Mouse (Mus musculus) midbrain, postnatal 0 days (tissue): ENCODE results near the gene Slc9b1. TPM values are rescaled to one million over a fixed set of nuclear protein-coding genes. Genes with fewer than 3 reads are reported as not detected.

Experiments
- ATAC-seq: fragments of 200-750 bp; cut with Nextera tagmentation; 2 replicates; pipeline ENCODE4 v1.8.0; 2017; ENCODE audit warnings: moderate number of reproducible peaks, mild to moderate bottlenecking, moderate TSS enrichment, moderate library complexity; ENCODE audit not compliant: low FRiP score
- DNase-seq: peaks from one replicate; pipeline ENCODE4 v3.0.0-alpha.2; 2015; ENCODE audit warnings: low spot score
- H3K27ac ChIP-seq: fragments of 300-500 bp; sonication (generic); 2 replicates; pipeline ENCODE4 v1.5.1; 2014; ENCODE audit warnings: low read depth, mild to moderate bottlenecking, low read length, mixed read lengths
- H3K27me3 ChIP-seq: fragments of 300-500 bp; sonication (generic); 2 replicates; pipeline ENCODE4 v1.6.1; 2014; ENCODE audit warnings: low read length, control low read depth, mixed read lengths; ENCODE audit not compliant: insufficient read depth
- H3K36me3 ChIP-seq: fragments of 300-500 bp; sonication (generic); 2 replicates; pipeline ENCODE4 v1.6.1; 2014; ENCODE audit warnings: low read length, control low read depth, mixed read lengths; ENCODE audit not compliant: insufficient read depth
- H3K4me1 ChIP-seq: fragments of 300-500 bp; sonication (generic); 2 replicates; pipeline ENCODE4 v1.6.1; 2014; ENCODE audit warnings: mild to moderate bottlenecking, control low read depth, antibody characterized with exemption, low read length, mixed read lengths; ENCODE audit not compliant: insufficient read depth
- H3K4me2 ChIP-seq: fragments of 300-500 bp; sonication (generic); 2 replicates; pipeline ENCODE4 v1.6.1; 2014; ENCODE audit warnings: low read depth, mild to moderate bottlenecking, low read length, mixed read lengths; ENCODE audit not compliant: poor library complexity, severe bottlenecking
- H3K4me3 ChIP-seq: fragments of 300-500 bp; sonication (generic); 2 replicates; pipeline ENCODE4 v1.5.1; 2014; ENCODE audit warnings: low read depth, mild to moderate bottlenecking, low read length, moderate library complexity
- H3K9ac ChIP-seq: fragments of 300-500 bp; sonication (generic); replicated peaks from 2 replicates; pipeline ENCODE4 v1.6.1; 2014; ENCODE audit warnings: mild to moderate bottlenecking, low read length, moderate library complexity, mixed read lengths; ENCODE audit not compliant: poor library complexity, severe bottlenecking
- H3K9me3 ChIP-seq: fragments of 300-500 bp; sonication (generic); 2 replicates; pipeline ENCODE4 v1.6.1; 2016; ENCODE audit warnings: low read length, control low read depth
- CTCF ChIP-seq: IDR thresholded peaks from 2 replicates; pipeline ENCODE4 v1.5.1; 2016; ENCODE audit warnings: antibody characterized with exemption, mild to moderate bottlenecking
- WGBS: fragments of 180-500 bp; shearing (Covaris S2); extraction: QIAGEN DNeasy Blood & Tissue Kit; methylation state at CpG from one replicate; pipeline ENCODE4 v1.1.7; 2014; 5-methylcytosine and 5-hydroxymethylcytosine counted together
- polyA plus RNA-seq: library from polyadenylated mRNA; unstranded; fragments of >200 nt; fragmentation: Nextera tagmentation; extraction: Ambion mirVana; gene quantifications from 2 replicates; pipeline ENCODE4 v1.2.1, GENCODE M21; 2015
- total RNA-seq: library from RNA; depleted of rRNA; stranded (reverse); fragments of >200 nt; gene quantifications from 2 replicates; pipeline ENCODE4 v1.2.3, GENCODE M21; 2014; rRNA removed

The Slc9b1 gene
- not detected in 2 replicates for total RNA-seq
- polyA plus RNA-seq = not detected in 2 replicates

DNA sequence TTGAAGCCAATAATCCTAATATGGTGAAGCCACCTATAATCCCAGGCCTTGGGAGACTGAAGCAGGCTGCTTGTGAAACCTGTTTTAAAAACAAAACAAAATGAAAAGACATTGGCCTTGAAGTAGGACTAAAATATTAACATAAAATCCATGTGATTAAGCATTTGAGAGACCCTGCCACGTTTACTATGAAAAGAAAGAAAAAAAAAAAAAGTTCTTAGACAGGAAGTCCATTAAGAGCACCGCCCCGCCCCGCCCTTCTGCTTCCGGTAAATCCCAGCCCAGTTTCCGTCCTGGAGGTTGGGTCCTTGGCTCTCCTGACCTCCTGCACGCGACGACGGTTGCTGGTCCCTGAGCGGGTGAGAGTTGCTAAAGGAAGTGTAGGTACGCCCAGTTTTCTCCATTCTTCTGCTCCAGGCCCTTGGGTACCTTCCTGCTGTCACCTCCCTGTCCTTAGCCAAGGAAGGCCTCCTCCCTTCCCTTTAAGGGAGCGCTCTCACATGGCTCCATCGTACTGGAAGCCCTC is at the start of gene Slc9b1:
TSS of gene Slc9b1 (plus strand) at position 291 of the 526 bp plus-strand sequence.
- Histone ChIP-seq H3K36me3 (no peaks in the 10 kb centered on the region), H3K9me3 (no peaks in the 10 kb centered on the region), H3K4me3 (no peak within 1 kb of the TSS), H3K4me1 (no peaks in the 10 kb centered on the region), H3K27ac (no peak within 1 kb of the TSS), H3K4me2 (no peak within 1 kb of the TSS), H3K9ac (no peak within 1 kb of the TSS), H3K27me3 (no peaks in the 10 kb centered on the region)
- no peak for ATAC-seq
- no peak for DNase-seq
- no peak for TF ChIP-seq CTCF
- WGBS = 80% methylated on average over 14 of the region's 14 CpGs

DNA sequence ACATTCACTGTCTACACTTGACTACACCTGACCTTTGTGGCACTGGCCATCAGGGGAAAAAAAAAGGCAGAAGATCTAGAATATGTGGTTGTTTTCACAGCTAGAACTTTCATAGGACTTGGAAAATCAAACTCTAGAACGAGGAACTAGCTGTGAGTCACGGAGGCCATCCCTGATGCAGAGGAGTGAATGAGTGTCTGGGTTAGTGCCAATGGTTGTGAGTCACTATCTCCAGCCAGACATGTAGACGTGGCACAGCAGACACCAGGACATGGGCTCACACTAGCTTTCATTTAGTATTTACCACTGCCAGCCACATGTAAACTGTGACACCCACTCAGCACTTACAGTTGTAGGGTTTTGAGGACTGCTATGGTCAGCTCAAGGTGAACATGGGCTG is 49.3 kb upstream of the Slc9b1 start:
- Histone ChIP-seq H3K27ac (no peak overlapping the region), H3K4me3 (no peak overlapping the region), H3K36me3 (no peaks in the 10 kb centered on the region), H3K4me1 (no peaks in the 10 kb centered on the region), H3K9ac (no peak overlapping the region), H3K27me3 (no peaks in the 10 kb centered on the region), H3K4me2 (no peak overlapping the region), H3K9me3 (no peaks in the 10 kb centered on the region)
- WGBS = 92% methylated on average over 3 of the region's 3 CpGs
- ATAC-seq (no peak), DNase-seq (no peak)
- no peak for TF ChIP-seq CTCF

DNA sequence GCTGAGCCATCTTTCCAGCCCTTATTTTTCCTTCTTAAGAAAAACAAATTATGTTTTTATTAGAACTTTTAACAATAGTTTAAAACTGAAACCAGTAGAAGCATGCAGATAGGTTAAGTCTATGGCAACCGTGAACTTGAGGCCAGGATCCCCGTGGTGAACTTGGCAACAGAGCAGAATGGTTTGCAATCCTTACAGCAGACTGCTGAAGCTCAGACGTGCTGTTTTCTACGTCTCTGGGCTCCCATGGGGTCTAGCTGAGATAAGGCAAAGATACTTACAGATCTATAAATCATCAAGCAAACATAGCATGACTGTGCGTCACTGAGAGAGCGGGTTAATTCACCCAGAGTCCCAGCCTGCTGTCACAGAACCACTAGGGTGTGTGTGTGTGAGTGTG is 47.7 kb upstream of the Slc9b1 start:
- Histone ChIP-seq H3K4me3 (no peak overlapping the region), H3K4me2 (no peak overlapping the region), H3K9me3 (no peaks in the 10 kb centered on the region), H3K36me3 (no peaks in the 10 kb centered on the region), H3K4me1 (no peaks in the 10 kb centered on the region), H3K27me3 (no peaks in the 10 kb centered on the region), H3K9ac (no peak overlapping the region), H3K27ac (no peak overlapping the region)
- no peak for TF ChIP-seq CTCF
- 56% methylated on average over 6 of the region's 6 CpGs for whole genome bisulfite sequencing
- DNase-seq = peak; percentile 12
- ATAC-seq = no peak

DNA sequence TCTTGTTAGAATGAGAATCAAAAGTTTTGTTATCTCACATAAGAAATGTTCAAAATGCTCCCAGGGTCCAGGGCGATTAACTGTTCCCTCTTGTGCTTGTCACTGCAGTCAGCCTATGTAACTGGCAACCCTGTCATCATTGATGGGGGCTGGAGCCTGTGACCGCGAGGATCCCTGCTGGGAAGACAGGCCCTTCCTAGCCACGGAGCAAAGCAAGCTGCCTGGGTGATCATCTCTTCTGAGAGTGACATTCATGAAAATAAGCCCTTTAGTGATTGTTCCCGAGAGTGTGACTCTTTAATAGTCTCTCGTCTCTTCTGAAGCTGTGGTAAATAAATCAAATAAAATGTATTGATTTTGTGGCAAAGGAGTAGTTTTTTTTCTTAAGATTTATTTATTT is 43.8 kb upstream of the Slc9b1 start:
- H3K27ac ChIP-seq = no peak overlapping the region
- H3K4me3 ChIP-seq = no peak overlapping the region
- H3K4me1 ChIP-seq = no peaks in the 10 kb centered on the region
- ATAC-seq (no peak), DNase-seq (peak; percentile 6)
- H3K9me3 ChIP-seq = no peaks in the 10 kb centered on the region
- no peak overlapping the region for H3K9ac ChIP-seq
- no peak for TF ChIP-seq CTCF
- H3K27me3 ChIP-seq = no peaks in the 10 kb centered on the region
- H3K36me3 ChIP-seq = no peaks in the 10 kb centered on the region
- no peak overlapping the region for H3K4me2 ChIP-seq
- 24% methylated on average over 6 of the region's 6 CpGs for WGBS

DNA sequence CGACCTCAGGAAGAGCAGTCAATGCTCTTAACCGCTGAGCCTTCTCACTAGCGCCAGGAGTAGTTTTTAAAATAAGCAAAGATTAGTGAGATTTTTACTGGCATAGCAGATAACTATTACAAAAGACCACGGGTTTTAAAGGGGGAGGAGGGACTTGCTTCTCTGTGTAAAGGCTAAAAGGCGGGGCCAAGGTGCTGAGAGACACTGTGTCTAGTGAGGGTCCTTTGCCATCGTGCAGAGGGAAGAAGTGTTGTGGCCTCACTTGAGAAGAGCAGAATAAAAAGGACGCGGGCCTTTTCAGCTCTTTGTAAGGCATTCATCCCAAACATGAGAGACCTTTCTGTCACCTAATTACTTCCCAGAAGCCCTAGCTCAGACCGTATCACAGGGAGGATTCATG is 43.3 kb upstream of the Slc9b1 start:
- TF ChIP-seq CTCF = no peak
- 15% methylated on average over 9 of the region's 9 CpGs for WGBS
- Histone ChIP-seq H3K36me3 (no peaks in the 10 kb centered on the region), H3K4me3 (no peak overlapping the region), H3K9ac (no peak overlapping the region), H3K27me3 (no peaks in the 10 kb centered on the region), H3K4me1 (no peaks in the 10 kb centered on the region), H3K4me2 (no peak overlapping the region), H3K27ac (no peak overlapping the region), H3K9me3 (no peaks in the 10 kb centered on the region)
- DNase-seq (no peak), ATAC-seq (no peak)

DNA sequence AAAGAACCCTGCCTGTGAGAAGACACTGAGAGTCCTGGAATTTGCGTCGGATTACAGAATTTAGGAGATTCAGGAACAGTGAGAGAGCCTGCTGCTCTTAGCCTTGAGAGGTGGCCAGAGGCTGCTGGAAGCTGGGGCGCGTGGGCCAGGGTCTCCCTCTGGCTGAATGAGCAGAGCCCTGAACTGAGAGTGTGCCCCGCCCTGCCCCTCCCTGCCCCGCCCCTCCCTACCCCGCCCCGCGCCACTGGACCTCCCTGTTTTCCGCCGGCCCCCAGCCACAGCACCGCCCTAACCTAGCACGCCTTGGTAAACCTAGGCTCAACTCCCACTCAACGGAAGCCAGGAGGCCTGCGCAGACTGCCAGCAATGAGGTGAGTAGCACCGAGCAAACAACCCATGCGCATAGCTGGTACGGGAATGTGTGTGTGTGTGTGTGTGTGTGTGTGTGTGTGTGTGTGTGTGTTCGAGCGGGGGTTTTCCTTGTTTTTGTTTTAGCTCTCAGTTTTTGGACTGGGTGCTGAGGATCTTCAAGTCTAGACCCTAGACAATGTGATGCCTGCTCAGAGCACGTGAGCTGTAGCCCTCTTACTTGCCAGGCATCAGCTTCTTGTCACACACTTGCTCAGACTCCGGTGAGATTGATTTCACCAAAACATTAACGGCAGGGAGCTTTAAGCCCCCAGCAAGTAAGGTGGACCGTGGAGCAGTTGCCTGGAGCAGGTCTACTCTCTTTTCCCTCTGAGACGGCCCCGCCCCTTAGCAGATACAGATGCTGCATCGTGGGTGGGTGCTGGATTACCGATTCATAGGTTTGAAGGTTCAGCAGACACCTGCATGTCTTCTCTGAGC is 40.2 kb upstream of the Slc9b1 start, which contains the start of gene Slc9b2:
TSS of gene Slc9b2 (plus strand) at position 290 of the 849 bp plus-strand sequence.
- Histone ChIP-seq H3K9me3 (no peaks in the 10 kb centered on the region), H3K4me1 (no peaks in the 10 kb centered on the region), H3K9ac (0 out of 2 replicates have a peak within 1 kb of the TSS, but pooled peaks have one; percentile 30), H3K4me3 (peak within 1 kb of the TSS; percentile 28; the same call in 1 of the 2 replicates), H3K36me3 (no peaks in the 10 kb centered on the region), H3K27me3 (no peaks in the 10 kb centered on the region), H3K4me2 (peak within 1 kb of the TSS; percentile 60), H3K27ac (no peak within 1 kb of the TSS)
- ATAC-seq = peak; percentile 81
- peak; percentile 38 for DNase-seq
- WGBS = 14% methylated on average over 22 of the region's 28 CpGs
- no peak for TF ChIP-seq CTCF
